In the genomic region with DNA sequence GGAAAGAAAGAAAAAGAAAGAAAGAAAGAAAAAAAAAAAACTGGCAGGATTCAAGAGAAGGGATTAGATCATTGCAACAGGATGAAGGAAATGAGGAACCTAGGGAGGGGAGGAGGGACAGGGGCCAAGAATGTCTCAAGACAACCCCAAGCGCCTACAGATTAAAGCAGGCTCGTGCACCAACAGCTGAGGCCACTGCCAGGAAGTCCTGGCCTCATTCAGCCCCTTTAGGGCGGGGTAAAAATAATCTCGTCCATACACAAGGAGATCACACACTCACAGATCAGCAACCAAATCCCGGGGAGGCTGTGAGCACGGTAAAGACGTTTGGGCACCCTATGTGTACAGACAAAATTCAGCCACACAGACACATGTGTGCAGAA, we compare ENCODE assay signal across 8 mouse cellular contexts.
A peak's percentile ranks its signal among the peaks of the same experiment; 100 is the strongest.
DNase-seq lines count a peak whose midpoint lies in the region; ATAC-seq lines count a peak whose summit lies in the region.

No protein-coding gene starts in this region.

- H3K27ac ChIP-seq in hindbrain, embryonic 10.5 days = peak overlapping the region; percentile 87
- H3K27ac ChIP-seq in liver, embryonic 12.5 days = peak overlapping the region; percentile 79

- peak overlapping the region; percentile 65 for H3K4me2 ChIP-seq in liver, embryonic 12.5 days

- WGBS in hindbrain, embryonic 10.5 days = under 1% methylated on average over 7 of the region's 7 CpGs
- WGBS in liver, embryonic 12.5 days (ENCODE audit: insufficient replicate concordance) = 2% methylated on average over 7 of the region's 7 CpGs

- peak overlapping the region; percentile 43; the same call in 1 of the 2 replicates for H3K9ac ChIP-seq in liver, embryonic 12.5 days

- peaks cover 76% of the 10 kb centered on the region for H3K4me1 ChIP-seq in hindbrain, embryonic 10.5 days (replicated peaks)
- peaks cover 53% of the 10 kb centered on the region for H3K4me1 ChIP-seq in liver, embryonic 12.5 days

- no peaks in the 10 kb centered on the region for H3K36me3 ChIP-seq in hindbrain, embryonic 10.5 days
- no peaks in the 10 kb centered on the region for H3K36me3 ChIP-seq in liver, embryonic 12.5 days

- H3K9me3 ChIP-seq in hindbrain, embryonic 10.5 days = no peaks in the 10 kb centered on the region
- no peaks in the 10 kb centered on the region for H3K9me3 ChIP-seq in liver, embryonic 12.5 days (replicated peaks)

- DNase-seq in embryo, embryonic 10 days (ENCODE audit: low spot score) = peak; percentile 59
- DNase-seq in embryo, embryonic 11 days = no peak
- peak; percentile 97 for DNase-seq in MEL-GATA-1-ER (ENCODE audit: extremely low read depth, low read depth)
- DNase-seq in fibroblast of lung, adult 2 months (ENCODE audit: low read depth) = peak; percentile 89
- DNase-seq in hindbrain, embryonic 10.5 days (ENCODE audit: low spot score) = no peak
- no peak for DNase-seq in frontal cortex, postnatal 14 days (ENCODE audit: low spot score in 2 of 2)

- H3K27me3 ChIP-seq in hindbrain, embryonic 10.5 days (ENCODE audit: insufficient read depth, poor library complexity, severe bottlenecking) = peaks cover 31% of the 10 kb centered on the region
- H3K27me3 ChIP-seq in liver, embryonic 12.5 days (replicated peaks) = peaks cover 27% of the 10 kb centered on the region

- H3K4me3 ChIP-seq in hindbrain, embryonic 10.5 days = peak overlapping the region; percentile 34
- peak overlapping the region; percentile 27; the same call in 1 of the 2 replicates for H3K4me3 ChIP-seq in liver, embryonic 12.5 days

- ATAC-seq in liver, embryonic 12.5 days = peak; percentile 79
- ATAC-seq in monocyte, adult 5-6 weeks (replicated peaks; ENCODE audit: insufficient number of reproducible peaks, low FRiP score, low TSS enrichment, poor library complexity, severe bottlenecking) = peak; percentile 51

Comparison
In these comparisons a context has a peak if more than half of its experiments do, and no peak if none do; other contexts are left out.
1. DNase-seq: peak in embryo, embryonic 10 days (single experiment), MEL-GATA-1-ER (single experiment) and fibroblast of lung, adult 2 months (single experiment); none in embryo, embryonic 11 days (single experiment), hindbrain, embryonic 10.5 days (single experiment) and frontal cortex, postnatal 14 days (0 of 2).